Mouse (Mus musculus) mature B cell (primary cell): ENCODE data around the gene Arhgap9.

Experiments used
- in situ Hi-C: fragments of 300-500 bp; cut with MboI; formaldehyde crosslinking; loops from 2 replicates; pipeline ENCODE4 v1.14.3; 2019

Arhgap9 gene

GRCm38 (mm10) chr10:127321621-127322020, at the start of gene Arhgap9:
Gene Arhgap9, plus strand, starts transcription at chr10:127321964.
- in situ Hi-C loops, result no loop called here

GRCm38 (mm10) chr10:127272371-127272770, 49.4 kb upstream of the Arhgap9 start:
- in situ Hi-C loops, result no loop called here

GRCm38 (mm10) chr10:127274261-127275022, 47.3 kb upstream of the Arhgap9 start:
- in situ Hi-C loops, result no loop called here

- in situ Hi-C loops, result no loop called here
These were observed 42.0 kb upstream of the Arhgap9 start for GRCm38 (mm10) chr10:127279730-127280129.

GRCm38 (mm10) chr10:127281316-127281715, 40.4 kb upstream of the Arhgap9 start:
- in situ Hi-C loops, result no loop called here

GRCm38 (mm10) chr10:127282620-127283215, 39.0 kb upstream of the Arhgap9 start:
- in situ Hi-C loops, result no loop called here

- in situ Hi-C loops, result no loop called here
These were observed 37.6 kb upstream of the Arhgap9 start for GRCm38 (mm10) chr10:127284105-127284622.

- in situ Hi-C loops, result no loop called here
These were observed 36.9 kb upstream of the Arhgap9 start for GRCm38 (mm10) chr10:127284724-127285500.

- in situ Hi-C loops, result no loop called here
These were observed 36.1 kb upstream of the Arhgap9 start for GRCm38 (mm10) chr10:127285644-127286043.

- in situ Hi-C loops, result no loop called here
These were observed 35.6 kb upstream of the Arhgap9 start for GRCm38 (mm10) chr10:127286194-127286593.

GRCm38 (mm10) chr10:127286730-127287129, 35.0 kb upstream of the Arhgap9 start:
- in situ Hi-C loops, result no loop called here

GRCm38 (mm10) chr10:127287271-127287935, 34.4 kb upstream of the Arhgap9 start:
- in situ Hi-C loops, result no loop called here

- in situ Hi-C loops, result no loop called here
These were observed 33.8 kb upstream of the Arhgap9 start for GRCm38 (mm10) chr10:127287936-127288293.

GRCm38 (mm10) chr10:127288328-127288799, 33.4 kb upstream of the Arhgap9 start:
- in situ Hi-C loops, result no loop called here

- in situ Hi-C loops, result no loop called here
These were observed 32.8 kb upstream of the Arhgap9 start, which contains the start of gene Mbd6 for GRCm38 (mm10) chr10:127288800-127289572. Gene Mbd6, minus strand, starts transcription at chr10:127289018.

- in situ Hi-C loops, result no loop called here
These were observed 32.1 kb upstream of the Arhgap9 start for GRCm38 (mm10) chr10:127289573-127290191.

GRCm38 (mm10) chr10:127290307-127290929, 31.3 kb upstream of the Arhgap9 start:
- in situ Hi-C loops, result no loop called here

GRCm38 (mm10) chr10:127290930-127291880, 30.6 kb upstream of the Arhgap9 start:
- in situ Hi-C loops, result no loop called here
